Mouse (Mus musculus) kidney, adult 2 months (tissue): ENCODE results near the gene Tnfsf18. TPM values are rescaled to one million over a fixed set of nuclear protein-coding genes. Genes with fewer than 3 reads are reported as not detected.
A peak's percentile ranks its signal among the peaks of the same experiment; 100 is the strongest.

Experiments
- DNase-seq: peaks from one replicate; pipeline ENCODE4 v3.0.0; 2021
- H3K27ac ChIP-seq: fragments of 200-500 bp; 2 replicates; pipeline ENCODE4 v1.5.1; 2012; ENCODE audit warnings: low read depth, low read length, control low read depth, inconsistent platforms; ENCODE audit not compliant: insufficient read depth
- H3K27me3 ChIP-seq: fragments of 200-500 bp; replicated peaks from 2 replicates; pipeline ENCODE4 v1.6.1; 2012; ENCODE audit warnings: mild to moderate bottlenecking, moderate library complexity, low read length, inconsistent platforms; ENCODE audit not compliant: control insufficient read depth, insufficient read depth
- H3K36me3 ChIP-seq: fragments of 200-500 bp; 2 replicates; pipeline ENCODE4 v1.6.1; 2012; ENCODE audit warnings: mild to moderate bottlenecking, moderate library complexity, low read length, inconsistent platforms; ENCODE audit not compliant: control insufficient read depth, insufficient read depth
- H3K4me1 ChIP-seq: fragments of 200-500 bp; 2 replicates; pipeline ENCODE4 v1.6.1; 2011; ENCODE audit warnings: low read length; ENCODE audit not compliant: control insufficient read depth, insufficient read depth
- H3K4me3 ChIP-seq: fragments of 200-500 bp; 2 replicates; pipeline ENCODE4 v1.5.1; 2011; ENCODE audit warnings: mild to moderate bottlenecking, low read depth, low read length, control low read depth; ENCODE audit not compliant: insufficient read depth
- CTCF ChIP-seq: fragments of 200-500 bp; conservative IDR thresholded peaks from 2 replicates; pipeline ENCODE4 v1.5.1; 2011; ENCODE audit warnings: low read depth, mild to moderate bottlenecking, control low read depth, low read length, moderate library complexity, mixed read lengths; ENCODE audit not compliant: insufficient read depth, insufficient read length
- POLR2A ChIP-seq: fragments of 200-500 bp; IDR thresholded peaks from one replicate; pipeline ENCODE4 v1.6.1; 2011; ENCODE audit warnings: low read depth, low read length, control low read depth
- WGBS: fragments of 180-500 bp; shearing (Covaris S2); methylation state at CpG from one replicate; pipeline ENCODE4 v1.1.7; 2018; 5-methylcytosine and 5-hydroxymethylcytosine counted together
- polyA plus RNA-seq: library from polyadenylated mRNA; depleted of rRNA; stranded (reverse); fragments of >200 nt; gene quantifications from 2 replicates; pipeline ENCODE4 v1.2.3, GENCODE M21; 2012; rRNA removed

Tnfsf18 gene
- polyA plus RNA-seq, 1 experiment: 0.03 TPM

DNA sequence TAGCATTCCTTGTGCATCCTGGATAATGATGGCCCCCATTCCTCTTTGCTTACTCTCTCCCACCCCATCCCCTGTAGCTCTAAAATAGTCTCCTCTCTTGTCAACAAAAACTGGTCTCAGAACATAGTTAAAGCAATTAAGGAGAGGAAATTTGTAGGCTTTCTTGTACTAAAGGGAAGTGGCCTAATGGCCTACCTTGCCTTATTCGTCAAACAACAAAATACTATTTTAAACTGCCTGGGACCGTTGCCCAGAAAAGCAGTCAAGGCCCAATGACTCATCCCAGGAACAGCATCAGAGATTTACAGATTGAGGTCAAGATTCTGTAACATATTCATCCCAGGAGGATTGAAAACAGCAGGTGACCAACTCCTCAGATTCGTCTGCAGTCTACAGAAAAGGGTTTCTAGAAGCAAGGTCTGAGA lies 13.2 kb downstream of the Tnfsf18 start:
- peak; percentile 88 for DNase-seq
- H3K36me3 ChIP-seq: no peaks in the 10 kb centered on the region
- peak overlapping the region; percentile 60 for H3K27ac ChIP-seq

GRCm38 (mm10) chr1:161517355-161517754 lies 22.9 kb downstream of the Tnfsf18 start:
- TF ChIP-seq POLR2A (no peak), CTCF (no peak)
- no peak overlapping the region for H3K27ac ChIP-seq
- H3K36me3 ChIP-seq: no peaks in the 10 kb centered on the region
- 81% methylated on average over 3 of the region's 3 CpGs for whole genome bisulfite sequencing
- no peaks in the 10 kb centered on the region for H3K4me1 ChIP-seq
- H3K4me3 ChIP-seq: no peak overlapping the region
- no peaks in the 10 kb centered on the region for H3K27me3 ChIP-seq
- peak; percentile 3 for DNase-seq

More for the DNA sequence above, 13.2 kb downstream of the Tnfsf18 start:
- H3K4me3 ChIP-seq: no peak overlapping the region
- no peak for TF ChIP-seq POLR2A
- no peak for TF ChIP-seq CTCF
- H3K27me3 ChIP-seq: no peaks in the 10 kb centered on the region
- 34% methylated on average over 3 of the region's 3 CpGs for WGBS
- H3K4me1 ChIP-seq: no peaks in the 10 kb centered on the region

GRCm38 (mm10) chr1:161520223-161520622 lies 25.8 kb downstream of the Tnfsf18 start:
- Histone ChIP-seq H3K36me3 (no peaks in the 10 kb centered on the region), H3K27ac (no peak overlapping the region), H3K4me3 (no peak overlapping the region), H3K27me3 (no peaks in the 10 kb centered on the region), H3K4me1 (no peaks in the 10 kb centered on the region)
- WGBS: 54% methylated on average over 1 of the region's 1 CpGs
- no peak for DNase-seq
- no peak for TF ChIP-seq POLR2A
- TF ChIP-seq CTCF: no peak

DNA sequence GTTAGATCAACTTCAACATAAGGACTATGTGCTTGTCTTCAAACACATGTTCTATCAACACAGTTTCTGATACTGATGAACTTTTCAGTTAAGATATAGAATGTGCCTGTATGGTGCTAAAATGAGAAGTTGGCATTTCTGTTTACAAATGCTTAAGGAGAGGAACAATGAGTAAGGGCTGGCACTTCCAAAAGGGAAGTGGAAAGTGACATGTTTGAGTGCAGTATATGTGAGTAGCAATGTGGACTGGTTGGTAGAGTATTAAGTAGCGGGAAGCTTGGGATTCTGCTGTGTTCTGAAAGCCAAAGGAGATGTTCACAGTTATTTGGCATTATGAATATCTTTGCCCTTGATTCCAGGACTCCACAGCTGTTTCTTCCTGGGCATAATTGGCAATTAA lies 33.7 kb downstream of the Tnfsf18 start:
- H3K36me3 ChIP-seq: no peaks in the 10 kb centered on the region
- H3K27ac ChIP-seq: no peak overlapping the region
- no peaks in the 10 kb centered on the region for H3K4me1 ChIP-seq
- no peak for DNase-seq
- 87% methylated on average over 1 of the region's 1 CpGs for WGBS
- no peaks in the 10 kb centered on the region for H3K27me3 ChIP-seq
- TF ChIP-seq CTCF: no peak
- TF ChIP-seq POLR2A: no peak
- no peak overlapping the region for H3K4me3 ChIP-seq

DNA sequence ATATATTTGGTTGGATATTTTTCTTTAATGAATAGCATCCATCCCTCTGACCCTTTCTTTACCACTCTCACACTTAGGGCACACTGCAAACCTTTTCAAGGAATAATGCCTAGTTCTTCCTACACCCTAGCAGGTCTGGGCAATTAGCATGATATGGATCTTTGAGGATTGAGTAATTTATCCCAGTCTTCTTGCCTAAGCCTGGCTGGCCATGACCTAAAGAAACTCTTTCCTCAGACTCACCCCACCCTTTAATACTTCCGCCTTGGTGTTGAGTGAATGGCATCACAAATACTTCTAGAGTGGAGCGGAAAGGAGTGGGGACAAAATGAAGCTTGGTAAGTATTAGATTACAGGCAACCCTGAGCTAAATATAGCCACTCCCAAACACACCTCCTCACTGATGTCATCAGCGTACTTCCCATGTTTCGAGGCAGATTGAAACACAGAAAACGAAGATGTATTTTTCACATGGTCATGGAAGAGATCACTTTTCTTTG lies 56.2 kb downstream of the Tnfsf18 start:
- 78% methylated on average over 5 of the region's 5 CpGs for WGBS

DNA sequence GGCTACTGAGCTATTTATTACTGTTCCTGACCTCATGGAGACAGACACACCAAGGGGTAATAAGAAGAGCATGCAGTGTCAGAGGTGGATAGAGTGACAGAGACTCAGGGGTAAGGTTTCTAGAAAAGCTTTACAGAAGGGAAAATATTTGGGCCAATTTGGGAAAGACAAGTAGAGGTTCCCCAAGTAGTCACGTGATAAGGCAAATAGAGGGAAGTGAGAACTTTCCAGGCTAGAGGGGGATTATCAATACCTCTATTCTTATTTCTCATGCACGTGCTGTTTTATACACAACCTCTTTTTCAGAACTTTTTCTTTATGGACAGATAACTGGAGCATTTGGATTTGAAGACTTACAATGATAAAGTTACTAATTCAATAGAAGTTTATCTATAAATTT lies 57.6 kb downstream of the Tnfsf18 start:
- Histone ChIP-seq H3K4me3 (no peak overlapping the region), H3K27me3 (no peaks in the 10 kb centered on the region), H3K27ac (no peak overlapping the region), H3K36me3 (no peaks in the 10 kb centered on the region), H3K4me1 (no peaks in the 10 kb centered on the region)
- no peak for DNase-seq
- TF ChIP-seq CTCF (no peak), POLR2A (no peak)
- 70% methylated on average over 2 of the region's 2 CpGs for WGBS

More for the DNA sequence above, 56.2 kb downstream of the Tnfsf18 start:
- TF ChIP-seq POLR2A (no peak), CTCF (no peak)
- H3K4me3 ChIP-seq: no peak overlapping the region
- DNase-seq: no peak
- H3K36me3 ChIP-seq: no peaks in the 10 kb centered on the region
- H3K4me1 ChIP-seq: no peaks in the 10 kb centered on the region
- no peaks in the 10 kb centered on the region for H3K27me3 ChIP-seq
- no peak overlapping the region for H3K27ac ChIP-seq

Other genes with a start within 250 kb of the Tnfsf18 start
- 116 and 186 TPM in 2 replicates for gene Prdx6, start 243.4 kb upstream of the Tnfsf18 start, polyA plus RNA-seq
- gene Tnfsf4, start 99.2 kb upstream of the Tnfsf18 start, polyA plus RNA-seq: not detected in 2 replicates